ENCODE assay signal across 15 mouse cellular contexts in the genomic region with DNA sequence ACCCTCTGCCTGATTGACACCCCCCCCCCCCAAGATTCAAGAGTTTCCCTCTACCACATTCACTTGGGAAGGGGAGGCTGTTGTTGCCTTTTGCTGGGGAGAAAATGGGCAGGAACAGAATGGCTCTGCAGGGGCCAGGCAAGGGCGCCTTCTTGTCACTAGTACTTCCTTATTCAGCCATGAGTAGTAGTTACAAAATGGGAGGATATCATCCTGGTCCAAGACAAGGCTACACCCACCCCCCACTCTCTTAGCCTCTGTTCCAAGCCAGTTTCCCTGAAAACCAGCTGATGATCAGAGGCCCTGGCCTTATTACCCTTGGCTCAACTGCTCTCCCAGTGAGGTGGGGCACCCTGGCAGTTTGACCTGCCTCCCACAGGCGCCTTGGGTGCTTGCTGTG. TPM values are rescaled to one million over a fixed set of nuclear protein-coding genes. Genes with fewer than 3 reads are reported as not detected.
DNase-seq lines count a peak whose midpoint lies in the region; ATAC-seq and TF ChIP-seq lines count a peak whose summit lies in the region.
"Had no signal": no experiment of that assay in that cellular context is flagged by ENCODE, and none has a peak within 500 bp of the region (broad histone marks: within the 10 kb centered on the region; RNA-seq: fewer than 3 reads in every experiment).

No protein-coding gene starts in this region.

- ATAC-seq in lung, embryonic 15.5 days (ENCODE audit: borderline replicate concordance, extremely low read depth, low FRiP score, low TSS enrichment) = no peak
- no peak for ATAC-seq in liver, embryonic 12.5 days
- ATAC-seq: Patski had no signal

- TF ChIP-seq EP300 in heart, adult 2 months (IDR thresholded peaks at IDR 0.05; ENCODE audit: insufficient read depth, low read depth, low read length) = no peak
- TF ChIP-seq EP300 in ES-Bruce4 (IDR thresholded peaks at IDR 0.05; ENCODE audit: insufficient read depth, low read depth, low read length) = no peak

- WGBS in heart, adult 2 months = 91% methylated on average over 2 of the region's 2 CpGs
- WGBS in lung, embryonic 15.5 days = 78% methylated on average over 2 of the region's 2 CpGs
- 97% methylated on average over 2 of the region's 2 CpGs for WGBS in lung, adult 2 months
- WGBS in liver, embryonic 12.5 days (ENCODE audit: insufficient replicate concordance) = 57% methylated on average over 2 of the region's 2 CpGs
- WGBS in limb, embryonic 10.5 days = 84% methylated on average over 2 of the region's 2 CpGs

- no peak for TF ChIP-seq POLR2A in heart, adult 2 months (IDR thresholded peaks at IDR 0.05; ENCODE audit: insufficient read depth, low read depth, low read length)
- no peak for TF ChIP-seq POLR2A in lung, adult 2 months (IDR thresholded peaks at IDR 0.05; ENCODE audit: borderline replicate concordance, extremely low read depth, low read depth, low read length)
- no peak for TF ChIP-seq POLR2A in ES-Bruce4 (IDR thresholded peaks at IDR 0.05; ENCODE audit: insufficient read depth, low read length)

- peaks cover 8% of the 10 kb centered on the region for H3K4me1 ChIP-seq in heart, adult 2 months (ENCODE audit: control insufficient read depth, insufficient read depth, low read length)
- H3K4me1 ChIP-seq in lung, embryonic 15.5 days = peaks cover 30% of the 10 kb centered on the region
- H3K4me1 ChIP-seq in lung, adult 2 months (ENCODE audit: control insufficient read depth, insufficient read depth, low read length) = peaks cover 23% of the 10 kb centered on the region
- H3K4me1 ChIP-seq in ES-Bruce4 (ENCODE audit: control insufficient read depth, insufficient read depth, low read length) = peaks cover 5% of the 10 kb centered on the region
- H3K4me1 ChIP-seq in liver, embryonic 12.5 days = peaks cover 51% of the 10 kb centered on the region
- peaks cover 39% of the 10 kb centered on the region for H3K4me1 ChIP-seq in limb, embryonic 10.5 days

- intact Hi-C loops in heart, adult 2 months (cut with DNase I) = no loop called here
- intact Hi-C loops in heart, postnatal 10 days (cut with DNase I) = loop anchor here (5.0 kb wide), 1 partner anchor 96 kb away; a partner anchor contains a TSS

- H3K9ac ChIP-seq in heart, adult 2 months (ENCODE audit: low read depth, low read length) = no peak overlapping the region
- H3K9ac ChIP-seq in lung, embryonic 15.5 days = no peak overlapping the region
- 0 out of 2 replicates have a peak overlapping the region, but pooled peaks have one; percentile 34 for H3K9ac ChIP-seq in ES-Bruce4 (ENCODE audit: low read depth, poor library complexity, severe bottlenecking)
- H3K9ac ChIP-seq in liver, embryonic 12.5 days = peak overlapping the region; percentile 80

- H3K4me3 ChIP-seq in heart, adult 2 months = no peak overlapping the region
- H3K4me3 ChIP-seq in lung, embryonic 15.5 days = no peak overlapping the region
- no peak overlapping the region for H3K4me3 ChIP-seq in lung, adult 2 months (replicated peaks; ENCODE audit: extremely low read depth, low read depth, low read length)
- H3K4me3 ChIP-seq in ES-Bruce4 (ENCODE audit: low read depth, low read length) = no peak overlapping the region
- H3K4me3 ChIP-seq in liver, embryonic 12.5 days = peak overlapping the region; percentile 61
- no peak overlapping the region for H3K4me3 ChIP-seq in limb, embryonic 10.5 days

- H3K9me3 ChIP-seq in lung, embryonic 15.5 days = no peaks in the 10 kb centered on the region
- H3K9me3 ChIP-seq in ES-Bruce4 (replicated peaks; ENCODE audit: control insufficient read depth, insufficient read depth, low read length, poor library complexity, severe bottlenecking) = no peaks in the 10 kb centered on the region
- no peaks in the 10 kb centered on the region for H3K9me3 ChIP-seq in liver, embryonic 12.5 days (replicated peaks)
- no peaks in the 10 kb centered on the region for H3K9me3 ChIP-seq in limb, embryonic 10.5 days (replicated peaks)
- H3K9me3 ChIP-seq: forebrain, embryonic 10.5 days; heart, embryonic 15.5 days; hindbrain, embryonic 15.5 days had no signal

- H3K79me2 ChIP-seq in heart, adult 2 months (replicated peaks; ENCODE audit: control insufficient read depth, insufficient read depth, low read length) = no peaks in the 10 kb centered on the region

- H3K36me3 ChIP-seq in heart, adult 2 months (ENCODE audit: control insufficient read depth, insufficient read depth, low read length) = no peaks in the 10 kb centered on the region
- no peaks in the 10 kb centered on the region for H3K36me3 ChIP-seq in lung, embryonic 15.5 days
- peaks cover 28% of the 10 kb centered on the region for H3K36me3 ChIP-seq in ES-Bruce4 (ENCODE audit: control insufficient read depth, insufficient read depth, low read length, poor library complexity, severe bottlenecking)
- H3K36me3 ChIP-seq in liver, embryonic 12.5 days = no peaks in the 10 kb centered on the region
- no peaks in the 10 kb centered on the region for H3K36me3 ChIP-seq in limb, embryonic 10.5 days
- H3K36me3 ChIP-seq: forebrain, embryonic 10.5 days; heart, embryonic 15.5 days; hindbrain, embryonic 15.5 days had no signal

- DNase-seq in heart, adult 2 months = no peak
- DNase-seq in heart, postnatal 10 days = no peak
- no peak for DNase-seq in lung, adult 2 months
- no peak for DNase-seq in limb, embryonic 10.5 days (ENCODE audit: low spot score)
- no peak for DNase-seq in cerebellum, adult 9-10 months
- DNase-seq: cerebellum, postnatal 36 days; kidney, adult 9 months; thymus, postnatal 36 days had no signal

- TF ChIP-seq CTCF in heart, adult 2 months (IDR thresholded peaks at IDR 0.05) = no peak
- TF ChIP-seq CTCF in lung, adult 2 months (IDR thresholded peaks at IDR 0.05; ENCODE audit: insufficient read depth, low read length) = no peak
- TF ChIP-seq CTCF in ES-Bruce4 (IDR thresholded peaks at IDR 0.05; ENCODE audit: low read depth, low read length) = no peak

- H3K27me3 ChIP-seq in heart, adult 2 months (ENCODE audit: control insufficient read depth, insufficient read depth, low read length) = no peaks in the 10 kb centered on the region
- H3K27me3 ChIP-seq in lung, embryonic 15.5 days = peaks cover 33% of the 10 kb centered on the region
- no peaks in the 10 kb centered on the region for H3K27me3 ChIP-seq in ES-Bruce4 (ENCODE audit: control insufficient read depth, insufficient read depth, low read length, poor library complexity, severe bottlenecking)
- peaks cover 33% of the 10 kb centered on the region for H3K27me3 ChIP-seq in liver, embryonic 12.5 days (replicated peaks)
- H3K27me3 ChIP-seq in limb, embryonic 10.5 days (ENCODE audit: low read depth, poor library complexity, severe bottlenecking) = peaks cover 55% of the 10 kb centered on the region
- H3K27me3 ChIP-seq: Patski had no signal

- peak overlapping the region; percentile 98; the same call in 1 of the 2 replicates for H3K27ac ChIP-seq in heart, adult 2 months
- H3K27ac ChIP-seq in lung, embryonic 15.5 days = 0 out of 2 replicates have a peak overlapping the region, but pooled peaks have one; percentile 26
- H3K27ac ChIP-seq in ES-Bruce4 (ENCODE audit: insufficient read depth, low read length) = peak overlapping the region; percentile 95
- H3K27ac ChIP-seq in liver, embryonic 12.5 days = peak overlapping the region; percentile 93
- H3K27ac ChIP-seq in limb, embryonic 10.5 days = no peak overlapping the region

- no peak overlapping the region for H3K4me2 ChIP-seq in lung, embryonic 15.5 days
- peak overlapping the region; percentile 77 for H3K4me2 ChIP-seq in liver, embryonic 12.5 days

RNA-seq across cellular contexts. Expression of a gene that starts 37.3 kb away (rescaled TPM):
- total RNA-seq in heart, adult 2 months (2021) = 1 to 10 TPM; 6.8 to 7.1 TPM
- 13.9 and 16.3 TPM in 2 replicates for polyA plus RNA-seq in heart, adult 2 months (2012; rRNA removed)
- total RNA-seq in heart, postnatal 10 days (2021) = 10 to 100 TPM; 11.2 to 11.7 TPM
- polyA plus RNA-seq in lung, embryonic 15.5 days (2015; fragmentation: Nextera tagmentation; extraction: Ambion mirVana) = 30.0 and 38.5 TPM in 2 replicates
- polyA plus RNA-seq in lung, adult 2 months (2012; rRNA removed) = 29.7 and 36.7 TPM in 2 replicates
- 98.9 and 114 TPM in 2 replicates for polyA plus RNA-seq in ES-Bruce4 (2011; ENCODE audit: insufficient read depth, insufficient read length, low read depth, missing spikeins)
- polyA plus RNA-seq in liver, embryonic 12.5 days (2016; fragmentation: Nextera tagmentation; extraction: Ambion mirVana) = 54.7 and 57.4 TPM in 2 replicates
- 5.9 and 9.4 TPM in 2 replicates for polyA plus RNA-seq in limb, embryonic 10.5 days (2016; fragmentation: Nextera tagmentation; extraction: Ambion mirVana)

RNA-seq across cellular contexts. Expression of a gene that starts 42.2 kb away (rescaled TPM):
- total RNA-seq in heart, adult 2 months (2021) = 10 to 100 TPM; 18.9 to 21.7 TPM
- polyA plus RNA-seq in heart, adult 2 months (2012; rRNA removed) = 21.4 and 31.6 TPM in 2 replicates
- total RNA-seq in heart, postnatal 10 days (2021) = 1 to 10 TPM; 3.0 to 3.8 TPM
- polyA plus RNA-seq in lung, embryonic 15.5 days (2015; fragmentation: Nextera tagmentation; extraction: Ambion mirVana) = 2.4 and 2.8 TPM in 2 replicates
- polyA plus RNA-seq in lung, adult 2 months (2012; rRNA removed) = 72.5 and 75.9 TPM in 2 replicates
- 111 and 112 TPM in 2 replicates for polyA plus RNA-seq in ES-Bruce4 (2011; ENCODE audit: insufficient read depth, insufficient read length, low read depth, missing spikeins)
- polyA plus RNA-seq in liver, embryonic 12.5 days (2016; fragmentation: Nextera tagmentation; extraction: Ambion mirVana) = 1.8 and 2.0 TPM in 2 replicates
- polyA plus RNA-seq in limb, embryonic 10.5 days (2016; fragmentation: Nextera tagmentation; extraction: Ambion mirVana) = 1.1 and 1.3 TPM in 2 replicates

Comparison
In these comparisons a context has a peak if more than half of its experiments do, and no peak if none do; other contexts are left out.
1. H3K9ac ChIP-seq: peak in ES-Bruce4 (single experiment) and liver, embryonic 12.5 days (single experiment); none in heart, adult 2 months (single experiment) and lung, embryonic 15.5 days (single experiment).